Mouse (Mus musculus) olfactory bulb, adult 2 months (tissue): ENCODE data around the gene Kcne4. TPM values are rescaled to one million over a fixed set of nuclear protein-coding genes. Genes with fewer than 3 reads are reported as not detected.

Source experiments
- H3K27ac ChIP-seq: fragments of 200-500 bp; 2 replicates; pipeline ENCODE4 v1.5.1; 2012; ENCODE audit warnings: low read depth, low read length; ENCODE audit not compliant: insufficient read depth
- H3K4me1 ChIP-seq: fragments of 200-500 bp; 2 replicates; pipeline ENCODE4 v1.6.1; 2012; ENCODE audit warnings: low read length; ENCODE audit not compliant: control insufficient read depth, insufficient read depth
- H3K4me3 ChIP-seq: fragments of 200-500 bp; 2 replicates; pipeline ENCODE4 v1.5.1; 2012; ENCODE audit warnings: mild to moderate bottlenecking, low read depth, low read length, moderate library complexity; ENCODE audit not compliant: insufficient read depth
- CTCF ChIP-seq: fragments of 200-500 bp; IDR thresholded peaks from 2 replicates; pipeline ENCODE4 v1.5.1; 2012; ENCODE audit warnings: low read depth, mild to moderate bottlenecking, low read length, moderate library complexity; ENCODE audit not compliant: insufficient read depth
- POLR2A ChIP-seq: fragments of 200-500 bp; IDR thresholded peaks from 2 replicates; pipeline ENCODE4 v1.6.1; 2012; ENCODE audit warnings: mild to moderate bottlenecking, low read depth, low read length, moderate library complexity; ENCODE audit not compliant: insufficient read depth
- WGBS: fragments of 180-500 bp; shearing (Covaris S2); methylation state at CpG from one replicate; pipeline ENCODE4 v1.1.7; 2018; 5-methylcytosine and 5-hydroxymethylcytosine counted together
- polyA plus RNA-seq: library from polyadenylated mRNA; stranded (reverse); fragments of >200 nt; gene quantifications from 2 replicates; pipeline ENCODE4 v1.2.4, GENCODE M21; 2012; ENCODE audit warnings: low replicate concordance; ENCODE audit not compliant: missing spikeins, insufficient read depth, insufficient read length

Gene Kcne4
- polyA plus RNA-seq, 1 experiment, result not detected

DNA sequence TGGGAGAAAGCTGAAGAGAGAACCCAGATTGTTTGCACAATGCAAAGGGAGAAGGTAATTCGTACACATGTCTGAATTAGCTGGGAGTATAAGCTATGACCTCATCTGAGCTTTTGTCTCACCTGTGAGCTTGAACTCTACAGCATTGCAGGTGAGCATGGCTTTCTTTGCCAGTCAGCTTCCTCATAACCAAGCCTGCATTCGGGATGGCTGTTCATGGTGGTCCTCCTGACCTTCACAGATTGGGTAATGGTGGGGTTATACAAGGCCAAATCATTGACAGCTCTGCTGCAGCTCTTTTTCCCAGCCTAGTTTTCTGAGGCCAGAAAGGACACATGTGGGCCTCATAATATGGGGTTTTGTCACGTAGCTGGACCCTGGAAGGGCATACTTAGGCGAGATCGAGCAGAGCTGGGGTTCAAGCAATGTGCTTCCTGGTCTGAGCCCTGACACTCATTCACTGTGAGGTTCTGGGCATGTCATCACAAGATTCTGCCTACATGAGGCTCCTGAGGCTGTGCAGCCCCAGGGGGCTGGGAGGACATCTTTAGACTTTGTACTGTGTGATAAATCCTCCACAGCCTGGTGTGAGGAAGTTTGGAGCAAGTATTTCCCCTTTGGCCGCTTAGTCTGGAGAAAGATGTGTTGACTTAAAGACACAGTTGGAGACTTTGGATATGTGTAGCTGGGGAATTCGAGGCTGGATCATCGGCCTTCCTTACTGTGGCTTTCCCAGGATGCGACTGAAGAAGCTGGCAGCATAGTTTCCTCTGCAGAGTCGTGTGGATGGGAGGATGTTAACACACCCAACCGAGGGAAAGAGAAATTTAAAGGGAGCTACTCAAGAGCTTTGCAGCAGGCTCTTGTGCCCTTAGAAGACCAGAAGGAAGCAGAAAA is 2.3 kb downstream of the Kcne4 start:
- TF ChIP-seq POLR2A (no peak), CTCF (no peak)
- peaks cover 15% of the 10 kb centered on the region for H3K4me1 ChIP-seq
- H3K4me3 ChIP-seq, result no peak overlapping the region
- no peak overlapping the region for H3K27ac ChIP-seq
- WGBS, result 66% methylated on average over 11 of the region's 11 CpGs

- WGBS, result 54% methylated on average over 7 of the region's 7 CpGs
- TF ChIP-seq CTCF (no peak), POLR2A (no peak)
- H3K4me1 ChIP-seq, result peaks cover 15% of the 10 kb centered on the region
- H3K4me3 ChIP-seq, result no peak overlapping the region
- H3K27ac ChIP-seq, result no peak overlapping the region
These were observed 3.0 kb downstream of the Kcne4 start for GRCm38 (mm10) chr1:78819592-78819991.

- WGBS, result 49% methylated on average over 8 of the region's 8 CpGs
- Histone ChIP-seq H3K4me3 (no peak overlapping the region), H3K27ac (no peak overlapping the region), H3K4me1 (peaks cover 15% of the 10 kb centered on the region)
- TF ChIP-seq CTCF (no peak), POLR2A (no peak)
These were observed 3.6 kb downstream of the Kcne4 start for GRCm38 (mm10) chr1:78820176-78820575.

DNA sequence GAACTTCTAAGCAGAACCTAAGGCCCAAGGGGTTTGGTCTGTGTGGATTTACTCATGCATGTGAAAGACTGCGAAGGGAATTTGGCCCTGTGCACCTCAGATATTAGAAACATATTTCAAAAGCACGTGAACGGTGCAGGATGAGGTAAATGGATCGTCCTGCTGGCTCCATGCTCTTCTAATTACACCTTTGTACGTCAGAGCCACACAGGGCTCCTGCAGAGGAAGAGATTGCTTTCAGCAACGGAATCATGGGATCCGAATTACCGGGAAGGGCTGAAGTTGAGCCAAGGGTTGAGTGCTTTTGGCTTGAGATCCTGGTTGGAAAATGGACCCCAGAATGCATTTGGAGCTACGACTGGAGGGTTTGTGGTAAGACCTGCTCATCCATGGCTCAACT is 4.6 kb downstream of the Kcne4 start:
- WGBS, result 32% methylated on average over 9 of the region's 9 CpGs
- H3K4me1 ChIP-seq, result peaks cover 15% of the 10 kb centered on the region
- no peak for TF ChIP-seq POLR2A
- no peak for TF ChIP-seq CTCF
- no peak overlapping the region for H3K27ac ChIP-seq
- no peak overlapping the region for H3K4me3 ChIP-seq

DNA sequence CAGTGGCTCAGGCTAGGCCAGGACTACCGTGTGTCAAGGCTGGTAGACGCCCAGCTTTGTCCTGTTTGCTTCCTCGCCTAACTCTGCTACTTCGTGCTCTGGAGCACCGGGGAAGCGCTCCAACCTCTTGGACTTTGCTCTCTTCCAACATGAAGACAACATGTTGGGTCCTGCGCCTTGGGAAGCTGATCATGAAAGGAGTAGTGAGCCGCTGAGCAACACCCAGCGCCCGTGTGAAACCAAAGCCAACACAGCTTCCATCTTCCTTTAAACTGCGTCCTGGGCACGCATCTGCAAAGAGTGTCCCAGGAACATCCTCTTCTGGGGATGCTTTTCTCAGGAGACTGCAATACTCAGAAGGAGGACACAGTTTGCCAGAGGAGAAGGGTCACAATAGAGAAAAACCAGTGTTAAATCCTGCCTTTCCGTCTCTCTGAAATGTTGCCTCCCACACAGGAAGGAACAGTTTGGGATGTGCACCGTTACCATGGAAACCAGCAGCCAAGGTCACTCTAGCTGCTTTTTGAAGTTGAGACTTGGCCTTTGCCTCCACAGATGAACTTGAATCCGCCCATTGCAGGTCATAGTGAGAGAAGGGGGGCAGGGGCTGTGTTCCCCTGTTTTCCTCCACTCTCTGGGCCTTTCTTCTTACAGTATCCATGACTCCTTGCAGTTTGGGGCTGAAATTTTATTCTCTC is 5.3 kb downstream of the Kcne4 start:
- no peak overlapping the region for H3K4me3 ChIP-seq
- WGBS, result 89% methylated on average over 15 of the region's 15 CpGs
- TF ChIP-seq CTCF, result no peak
- no peak for TF ChIP-seq POLR2A
- peaks cover 15% of the 10 kb centered on the region for H3K4me1 ChIP-seq
- H3K27ac ChIP-seq, result no peak overlapping the region

DNA sequence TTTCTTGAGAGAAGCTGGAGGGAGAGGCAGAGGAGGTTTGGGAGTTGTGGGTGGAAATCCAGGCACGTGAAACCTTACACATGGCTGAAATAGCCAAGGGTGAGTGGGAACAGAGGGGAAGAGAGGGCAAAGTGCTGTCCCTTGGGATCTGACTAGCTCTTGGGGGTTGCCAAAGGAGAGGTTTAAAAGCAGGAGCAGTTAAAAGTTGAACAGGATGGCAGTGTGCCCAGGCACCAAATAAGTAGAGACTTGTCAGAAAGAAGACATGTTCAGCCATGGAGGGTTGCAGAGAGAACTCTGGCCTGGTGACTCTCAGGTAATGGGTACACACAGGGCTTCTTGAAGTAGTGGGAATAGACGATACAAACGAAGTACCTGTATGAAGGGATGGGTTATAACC is 8.7 kb downstream of the Kcne4 start:
- H3K27ac ChIP-seq, result no peak overlapping the region
- 85% methylated on average over 3 of the region's 3 CpGs for WGBS
- H3K4me3 ChIP-seq, result no peak overlapping the region
- TF ChIP-seq CTCF, result no peak
- TF ChIP-seq POLR2A, result no peak
- H3K4me1 ChIP-seq, result peaks cover 12% of the 10 kb centered on the region

DNA sequence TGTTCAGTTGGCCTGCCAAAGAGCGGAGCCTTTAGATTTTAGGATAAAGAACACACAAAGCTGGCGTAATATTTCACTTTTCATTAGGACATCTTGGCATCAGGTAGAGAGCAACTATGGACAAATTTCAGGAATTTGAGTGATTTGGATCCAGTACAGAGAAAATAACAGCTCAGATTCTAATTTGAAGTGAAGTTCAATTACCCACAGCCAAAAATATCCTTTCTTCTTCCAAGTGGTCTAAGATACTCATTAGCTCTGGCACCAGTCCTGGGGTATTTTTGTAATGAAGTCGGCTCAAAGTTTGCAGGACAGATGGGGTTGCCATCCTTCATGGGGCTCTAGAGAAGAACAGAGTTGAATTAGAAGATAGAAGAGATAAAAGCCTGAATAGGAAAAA is 21.9 kb downstream of the Kcne4 start:
- 55% methylated on average over 3 of the region's 3 CpGs for WGBS
- H3K4me3 ChIP-seq, result no peak overlapping the region
- H3K4me1 ChIP-seq, result no peaks in the 10 kb centered on the region
- H3K27ac ChIP-seq, result no peak overlapping the region
- TF ChIP-seq POLR2A, result no peak
- no peak for TF ChIP-seq CTCF

DNA sequence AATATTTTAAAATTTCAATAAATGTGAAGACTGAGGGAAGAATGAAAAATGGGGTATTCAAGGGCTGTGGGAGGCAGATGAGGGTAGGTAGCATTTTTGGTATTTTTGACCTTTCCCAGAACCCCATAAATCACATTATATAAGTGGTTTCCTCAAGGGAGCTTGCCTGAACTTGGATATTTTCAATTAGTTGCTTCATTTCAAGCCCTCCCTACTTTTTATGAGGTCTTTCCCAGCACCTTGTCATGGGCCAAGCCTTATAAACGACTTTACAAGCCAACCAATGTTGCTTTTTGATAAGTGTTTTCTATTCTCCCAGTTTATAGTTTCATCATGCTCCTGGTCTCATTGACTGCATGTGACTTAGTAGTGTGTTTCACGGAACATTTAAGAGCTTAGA is 24.2 kb downstream of the Kcne4 start:
- Histone ChIP-seq H3K4me1 (no peaks in the 10 kb centered on the region), H3K4me3 (no peak overlapping the region), H3K27ac (no peak overlapping the region)
- no peak for TF ChIP-seq POLR2A
- TF ChIP-seq CTCF, result no peak
- 74% methylated on average over 2 of the region's 2 CpGs for WGBS

GRCm38 (mm10) chr1:78845661-78846060 is 29.1 kb downstream of the Kcne4 start:
- Histone ChIP-seq H3K4me1 (no peaks in the 10 kb centered on the region), H3K4me3 (no peak overlapping the region), H3K27ac (no peak overlapping the region)
- WGBS, result 100% methylated on average over 1 of the region's 1 CpGs
- no peak for TF ChIP-seq POLR2A
- TF ChIP-seq CTCF, result no peak
